Mouse (Mus musculus) hindbrain, embryonic 11.5 days (tissue): ENCODE data around the gene Map3k10. TPM values are rescaled to one million over a fixed set of nuclear protein-coding genes. Genes with fewer than 3 reads are reported as not detected.

Experiments
- ATAC-seq: fragments of 200-750 bp; cut with Nextera tagmentation; 2 replicates; pipeline ENCODE4 v1.8.0; 2017; ENCODE audit warnings: mild to moderate bottlenecking, moderate TSS enrichment, moderate library complexity; ENCODE audit not compliant: low FRiP score
- DNase-seq: peaks from one replicate; pipeline ENCODE4 v3.0.0-alpha.2; 2015; ENCODE audit warnings: low spot score
- H3K27ac ChIP-seq: fragments of 300-500 bp; sonication (generic); 2 replicates; pipeline ENCODE4 v1.5.1; 2014; ENCODE audit warnings: mild to moderate bottlenecking, low read depth, low read length
- H3K27me3 ChIP-seq: fragments of 300-500 bp; sonication (generic); 2 replicates; pipeline ENCODE4 v1.6.1; 2014; ENCODE audit warnings: mild to moderate bottlenecking, low read length, moderate library complexity, mixed read lengths; ENCODE audit not compliant: control insufficient read depth, insufficient read depth
- H3K36me3 ChIP-seq: fragments of 300-500 bp; sonication (generic); 2 replicates; pipeline ENCODE4 v1.6.1; 2014; ENCODE audit warnings: mild to moderate bottlenecking, low read length, moderate library complexity, mixed read lengths; ENCODE audit not compliant: control insufficient read depth, insufficient read depth
- H3K4me1 ChIP-seq: fragments of 300-500 bp; sonication (generic); replicated peaks from 2 replicates; pipeline ENCODE4 v1.6.1; 2014; ENCODE audit warnings: low read length, mixed read lengths; ENCODE audit not compliant: control insufficient read depth, insufficient read depth
- H3K4me2 ChIP-seq: fragments of 300-500 bp; sonication (generic); replicated peaks from 2 replicates; pipeline ENCODE4 v1.6.1; 2014; ENCODE audit warnings: mild to moderate bottlenecking, low read depth, low read length
- H3K4me3 ChIP-seq: fragments of 300-500 bp; sonication (generic); 2 replicates; pipeline ENCODE4 v1.5.1; 2014; ENCODE audit warnings: low read depth, low read length
- H3K9ac ChIP-seq: fragments of 300-500 bp; sonication (generic); 2 replicates; pipeline ENCODE4 v1.6.1; 2014; ENCODE audit warnings: low read depth, low read length
- H3K9me3 ChIP-seq: fragments of 300-500 bp; sonication (generic); 2 replicates; pipeline ENCODE4 v1.6.1; 2016; ENCODE audit warnings: low read length; ENCODE audit not compliant: control insufficient read depth
- WGBS: fragments of 180-500 bp; shearing (Covaris S2); extraction: QIAGEN DNeasy Blood & Tissue Kit; methylation state at CpG from one replicate; pipeline ENCODE4 v1.1.7; 2014; 5-methylcytosine and 5-hydroxymethylcytosine counted together
- polyA plus RNA-seq: library from polyadenylated mRNA; unstranded; fragments of >200 nt; fragmentation: Nextera tagmentation; extraction: Ambion mirVana; gene quantifications from 2 replicates; pipeline ENCODE4 v1.2.1, GENCODE M21; 2014

Map3k10 gene
- polyA plus RNA-seq, 1 experiment from 2014 or later = 8.8 TPM

DNA sequence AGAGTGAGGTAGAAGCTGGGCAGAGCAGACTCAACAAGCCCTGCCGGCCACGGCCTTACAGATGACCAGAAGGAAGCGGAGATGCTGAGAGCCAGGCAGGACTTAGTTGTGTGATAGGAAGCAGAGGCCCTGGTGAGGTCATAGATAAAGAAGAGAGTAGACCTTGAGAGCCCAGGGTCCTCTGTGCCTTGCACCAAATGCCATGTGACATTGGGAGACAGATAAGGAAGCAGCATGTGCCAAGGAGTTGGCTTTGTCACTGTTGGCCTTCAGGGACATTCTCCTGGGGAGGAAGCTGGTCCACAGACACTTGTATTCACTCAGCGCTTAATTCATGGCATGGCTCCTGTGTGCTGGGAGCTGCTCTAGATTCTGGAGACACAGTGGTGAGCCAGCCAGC is 65.1 kb downstream of the Map3k10 start:
- Histone ChIP-seq H3K9ac (no peak overlapping the region), H3K4me1 (peaks cover 9% of the 10 kb centered on the region; the same call in 1 of the 2 replicates), H3K36me3 (no peaks in the 10 kb centered on the region), H3K27ac (no peak overlapping the region), H3K4me3 (no peak overlapping the region), H3K27me3 (no peaks in the 10 kb centered on the region), H3K9me3 (no peaks in the 10 kb centered on the region), H3K4me2 (no peak overlapping the region)
- DNase-seq (no peak), ATAC-seq (no peak)
- 97% methylated on average over 4 of the region's 4 CpGs for WGBS

DNA sequence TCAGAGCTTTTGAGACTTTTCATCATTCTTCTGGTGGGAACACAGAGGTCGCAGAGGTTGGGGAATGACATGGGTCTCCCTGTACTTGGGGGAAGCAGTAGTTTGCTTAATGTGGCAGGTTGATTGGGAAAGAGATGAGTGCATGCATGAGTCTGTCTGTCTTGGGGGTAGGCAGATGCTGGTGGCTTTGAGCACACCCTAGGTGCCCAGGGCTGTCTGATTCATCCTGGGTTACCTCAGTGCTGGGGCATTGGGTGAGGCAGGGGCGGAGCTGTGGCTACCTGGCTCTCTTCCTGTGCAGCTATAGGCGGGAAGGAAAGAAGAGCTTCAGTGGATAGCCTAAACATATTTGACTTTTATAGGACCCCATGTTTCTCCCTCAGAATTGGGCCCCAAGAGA is 66.3 kb downstream of the Map3k10 start:
- DNase-seq = no peak
- no peak for ATAC-seq
- H3K27ac ChIP-seq = no peak overlapping the region
- no peak overlapping the region for H3K4me3 ChIP-seq
- peaks cover 9% of the 10 kb centered on the region; the same call in 1 of the 2 replicates for H3K4me1 ChIP-seq
- H3K9me3 ChIP-seq = no peaks in the 10 kb centered on the region
- no peaks in the 10 kb centered on the region for H3K27me3 ChIP-seq
- no peaks in the 10 kb centered on the region for H3K36me3 ChIP-seq
- no peak overlapping the region for H3K4me2 ChIP-seq
- H3K9ac ChIP-seq = no peak overlapping the region
- WGBS = 86% methylated on average over 3 of the region's 3 CpGs

DNA sequence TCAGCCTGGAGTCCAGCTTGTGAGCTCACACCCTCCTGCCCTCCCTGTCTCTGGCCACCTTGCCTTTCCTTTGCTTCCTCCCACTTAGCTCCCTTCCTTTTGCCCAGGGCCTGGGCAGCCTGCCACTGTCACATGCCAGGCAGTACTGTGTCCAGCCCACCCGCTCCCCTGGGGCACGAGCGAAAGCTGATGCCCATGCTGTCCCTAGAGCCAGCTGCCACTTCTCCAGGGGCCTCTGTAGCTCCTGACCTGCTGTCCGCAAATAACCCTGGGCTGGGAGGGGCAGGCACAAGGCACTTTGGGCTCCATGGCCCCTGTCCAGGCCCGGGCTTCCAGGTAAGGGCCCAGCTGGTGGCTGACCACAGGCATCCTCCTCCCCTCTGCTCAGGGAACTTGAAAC is 66.8 kb downstream of the Map3k10 start:
- WGBS = 42% methylated on average over 5 of the region's 5 CpGs
- H3K4me2 ChIP-seq = no peak overlapping the region
- H3K9me3 ChIP-seq = no peaks in the 10 kb centered on the region
- DNase-seq (peak; percentile 15), ATAC-seq (peak; percentile 43)
- H3K4me3 ChIP-seq = no peak overlapping the region
- no peaks in the 10 kb centered on the region for H3K27me3 ChIP-seq
- no peak overlapping the region for H3K9ac ChIP-seq
- peaks cover 9% of the 10 kb centered on the region; the same call in 1 of the 2 replicates for H3K4me1 ChIP-seq
- H3K36me3 ChIP-seq = no peaks in the 10 kb centered on the region
- H3K27ac ChIP-seq = peak overlapping the region; percentile 56

DNA sequence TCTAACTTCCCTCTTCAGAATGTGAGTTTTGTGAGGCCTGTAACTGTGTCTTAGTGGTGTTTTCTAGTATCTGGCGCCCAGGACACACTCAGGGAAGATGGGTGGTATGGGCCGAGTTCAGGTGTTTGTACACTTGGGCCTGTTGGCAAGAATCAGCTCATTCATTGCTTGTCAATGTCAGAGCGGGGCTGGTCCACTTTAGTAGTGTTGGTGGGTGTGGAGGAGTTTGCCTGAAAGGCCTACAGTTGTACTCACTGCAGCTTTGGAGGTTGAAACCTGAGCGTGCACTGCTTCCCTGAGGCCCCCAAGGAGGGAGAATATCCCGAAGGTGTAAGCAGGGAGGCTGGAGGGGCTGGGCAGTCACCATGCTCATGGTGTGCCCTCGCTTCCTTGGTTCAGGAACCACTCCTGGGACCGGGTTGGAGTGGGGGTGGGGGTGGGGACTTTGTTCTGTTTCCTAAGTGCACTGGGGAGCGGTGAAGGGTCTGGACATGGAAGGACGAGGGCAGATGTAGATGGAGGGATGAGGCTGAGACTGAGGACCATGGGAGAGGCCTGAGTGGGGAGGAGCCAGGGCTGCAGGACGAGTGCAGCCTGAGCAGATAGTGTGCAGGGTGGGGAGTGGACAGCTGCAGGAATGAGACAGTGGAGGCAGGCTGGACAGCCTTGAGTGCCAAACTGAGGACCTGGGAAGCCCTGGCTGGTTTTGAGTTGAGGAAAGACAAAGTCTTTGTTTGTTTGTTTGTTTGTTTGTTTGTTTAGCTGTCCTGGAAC is 67.7 kb downstream of the Map3k10 start:
- ATAC-seq (peak; percentile 47; the same call in 1 of the 2 replicates), DNase-seq (peak; percentile 8)
- Histone ChIP-seq H3K36me3 (no peaks in the 10 kb centered on the region), H3K27ac (peak overlapping the region; percentile 56; the same call in 1 of the 2 replicates), H3K4me3 (no peak overlapping the region), H3K9ac (no peak overlapping the region), H3K4me1 (peaks cover 9% of the 10 kb centered on the region; the same call in 1 of the 2 replicates), H3K9me3 (no peaks in the 10 kb centered on the region), H3K27me3 (no peaks in the 10 kb centered on the region), H3K4me2 (no peak overlapping the region)
- WGBS = 62% methylated on average over 10 of the region's 10 CpGs

Other genes with a start within 250 kb of the Map3k10 start
- gene Sptbn4, start 226.9 kb downstream of the Map3k10 start, polyA plus RNA-seq = 0.20 and 0.57 TPM in 2 replicates
- 34.8 and 35.4 TPM in 2 replicates for gene Blvrb, start 226.6 kb downstream of the Map3k10 start, polyA plus RNA-seq
- 20.7 and 22.2 TPM in 2 replicates for gene Sertad3, start 200.8 kb downstream of the Map3k10 start, polyA plus RNA-seq
- gene Sertad1, start 187.7 kb downstream of the Map3k10 start, polyA plus RNA-seq = 18.4 and 21.0 TPM in 2 replicates
- 0.53 and 1.0 TPM in 2 replicates for gene Prx, start 175.3 kb downstream of the Map3k10 start, polyA plus RNA-seq
- 0.21 and 0.96 TPM in 2 replicates for gene Hipk4, start 151.3 kb downstream of the Map3k10 start, polyA plus RNA-seq
- 72.1 and 72.9 TPM in 2 replicates for gene Pld3, start 121.4 kb downstream of the Map3k10 start, polyA plus RNA-seq
- 22.4 and 24.5 TPM in 2 replicates for gene 2310022A10Rik, start 121.4 kb downstream of the Map3k10 start, polyA plus RNA-seq
- 67.5 and 71.7 TPM in 2 replicates for gene Akt2, start 83.0 kb downstream of the Map3k10 start, polyA plus RNA-seq
- gene Ttc9b, start 20.7 kb downstream of the Map3k10 start, polyA plus RNA-seq = 11.2 and 13.4 TPM in 2 replicates
- 7.3 and 8.5 TPM in 2 replicates for gene Zfp607b, start 14.7 kb upstream of the Map3k10 start, polyA plus RNA-seq
- 90.6 and 93.9 TPM in 2 replicates for gene Zfp60, start 56.8 kb upstream of the Map3k10 start, polyA plus RNA-seq
- 2.4 and 2.6 TPM in 2 replicates for gene Zfp626, start 132.6 kb upstream of the Map3k10 start, polyA plus RNA-seq
- gene Zfp59, start 164.0 kb upstream of the Map3k10 start, polyA plus RNA-seq = 12.5 and 12.9 TPM in 2 replicates
- gene Zfp607a, start 182.9 kb upstream of the Map3k10 start, polyA plus RNA-seq = 2.2 and 2.6 TPM in 2 replicates